Mouse (Mus musculus) mesoderm, embryonic 11.5 days (tissue): ENCODE measurements at regions not wholly inside any gene's neighbourhood (a gene's known extent, or its start where the extent isn't known, plus 50 kb on each side); places are given as distances from the start of the nearest gene placed in this dataset.

ENCODE experiments used
- DNase-seq: peaks from one replicate; pipeline ENCODE4 v3.0.0-alpha.2; 2012; ENCODE audit warnings: low read depth, low spot score

GRCm38 (mm10) chr17:52036479-52036878 lies 203.4 kb upstream of the Satb1 start:
- DNase-seq = no peak

DNA sequence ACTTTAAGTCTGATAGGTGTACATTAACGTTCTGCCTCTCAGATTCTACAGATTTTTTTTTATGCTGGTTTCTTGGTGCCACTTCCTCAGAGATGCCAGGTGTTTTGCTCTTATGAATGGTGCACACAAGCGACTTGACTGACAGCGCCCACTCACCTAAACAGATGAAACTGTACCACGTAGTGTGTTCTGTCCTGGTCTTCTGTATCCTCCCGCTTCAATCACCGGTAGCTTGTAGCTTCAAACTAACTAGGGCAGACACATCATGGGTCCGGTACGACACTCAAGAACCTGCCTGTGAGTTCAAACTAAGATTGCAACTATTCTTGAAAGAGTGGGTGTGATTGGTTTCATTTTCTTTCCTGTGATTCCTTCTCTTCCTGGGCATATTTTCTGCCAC lies 198.0 kb upstream of the Satb1 start:
- DNase-seq = no peak

- DNase-seq = no peak
Observed at GRCm38 (mm10) chr17:51986920-51987319, 153.8 kb upstream of the Satb1 start.

DNA sequence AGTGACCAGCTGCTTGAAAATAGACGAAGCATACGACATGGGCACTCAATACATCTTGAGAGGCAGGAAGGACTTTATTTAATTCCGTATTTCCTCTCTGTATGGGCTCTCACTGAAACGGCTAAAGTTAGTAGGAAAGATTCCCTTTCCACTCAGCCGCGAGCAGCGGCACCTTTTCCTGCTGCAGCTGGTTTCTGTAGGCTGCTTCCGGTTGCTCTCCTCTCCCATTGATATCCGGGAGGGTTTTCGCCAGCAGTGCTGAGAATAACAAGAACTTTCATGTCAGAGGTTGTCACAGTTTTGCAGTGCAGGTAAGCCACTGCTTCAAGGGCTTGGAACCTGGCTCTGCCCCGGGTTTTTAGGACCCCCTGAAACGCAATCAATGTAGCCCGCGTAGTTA lies 153.1 kb upstream of the Satb1 start:
- no peak for DNase-seq

GRCm38 (mm10) chr17:51979126-51979525 lies 146.0 kb upstream of the Satb1 start:
- no peak for DNase-seq

DNA sequence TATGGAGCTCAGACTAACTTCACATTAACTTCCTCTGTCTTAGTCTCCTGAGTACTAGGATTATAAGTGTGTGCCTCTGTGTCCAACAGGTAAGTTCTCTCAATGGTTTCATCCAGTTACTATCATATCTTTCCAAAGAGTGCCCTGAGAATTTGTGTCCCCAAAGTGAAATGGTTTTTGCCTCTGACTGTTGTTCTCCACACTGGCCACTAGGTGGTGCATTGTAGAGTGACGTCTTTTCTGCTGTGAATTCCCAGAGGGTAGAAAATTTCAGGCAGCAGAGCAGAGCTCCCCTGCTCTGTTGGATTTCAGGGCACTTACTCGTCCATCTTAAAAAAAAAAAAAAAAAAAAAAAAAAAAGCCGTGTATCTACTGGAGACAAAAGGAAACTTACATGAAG lies 138.4 kb upstream of the Satb1 start:
- DNase-seq = peak; percentile 17

DNA sequence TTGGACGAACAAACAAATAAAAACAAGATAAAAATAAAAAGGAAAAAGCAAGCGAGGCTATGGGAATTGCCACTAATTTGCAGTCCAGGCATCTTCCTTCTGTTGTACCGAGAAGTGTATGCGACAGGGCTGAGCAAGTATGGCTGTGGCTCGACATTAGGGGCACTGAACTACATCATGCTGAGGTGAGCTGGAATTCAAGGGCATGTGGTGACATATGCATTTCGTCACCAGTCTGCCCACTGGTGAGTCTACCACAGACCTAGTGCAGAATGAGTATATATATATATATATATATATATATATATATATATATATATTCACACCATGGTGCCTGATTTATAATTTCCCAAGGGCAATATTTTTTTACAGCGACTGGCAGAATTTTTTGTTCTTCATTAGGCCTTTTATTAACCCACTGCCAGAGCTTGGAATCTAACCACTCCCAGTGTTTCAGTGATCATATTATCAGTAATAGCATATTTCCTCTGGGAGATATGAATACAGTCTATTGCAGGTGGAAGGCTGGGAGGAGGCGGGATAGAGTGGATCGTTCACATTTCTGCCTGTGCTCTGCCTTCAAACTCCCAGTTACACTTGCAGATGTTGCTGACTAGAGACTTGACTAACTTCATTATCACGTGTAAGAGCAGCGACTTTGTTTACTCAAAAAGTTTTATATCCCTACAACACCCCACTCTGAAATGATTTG lies 133.6 kb upstream of the Satb1 start:
- DNase-seq = no peak

- DNase-seq = no peak
Observed at GRCm38 (mm10) chr17:51962529-51963110, 129.5 kb upstream of the Satb1 start.

DNA sequence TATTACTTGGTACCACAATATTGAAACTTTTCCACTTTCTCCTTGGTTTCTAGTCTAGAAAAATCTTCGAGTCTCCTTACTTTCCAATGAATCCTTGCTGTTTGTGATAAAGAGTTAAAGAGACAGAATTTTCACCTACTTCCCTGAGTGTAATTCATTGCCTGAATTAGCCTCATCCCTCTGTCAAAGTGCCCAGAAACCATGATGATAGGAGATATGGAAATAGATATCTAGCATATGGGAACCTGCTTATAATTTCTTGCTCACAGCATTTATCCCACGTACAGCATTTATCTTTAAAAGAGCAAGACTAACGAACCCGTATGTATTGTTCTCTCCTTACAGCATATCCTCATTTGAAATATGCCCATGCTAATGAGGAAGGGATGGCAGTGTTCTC lies 128.2 kb upstream of the Satb1 start:
- no peak for DNase-seq

DNA sequence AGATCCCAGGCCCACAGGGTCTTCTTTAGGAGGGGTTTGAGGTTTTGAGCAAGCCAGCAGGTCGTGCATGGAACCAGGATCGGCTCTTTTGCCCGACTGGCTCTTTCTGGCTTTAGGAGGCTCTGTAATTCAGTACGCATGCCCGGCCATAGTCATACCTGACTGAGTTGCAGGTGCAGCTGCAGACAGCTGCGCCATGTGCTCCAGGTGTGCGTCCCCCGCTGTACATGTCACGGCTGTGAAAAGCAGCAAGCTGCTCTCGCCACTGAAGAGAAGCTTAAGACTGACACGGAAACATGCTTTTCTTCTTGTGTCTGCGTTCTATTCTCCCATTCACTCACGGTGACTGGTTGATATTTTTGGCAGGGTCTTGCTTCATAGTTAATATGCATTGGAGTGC lies 123.2 kb upstream of the Satb1 start:
- DNase-seq = no peak

DNA sequence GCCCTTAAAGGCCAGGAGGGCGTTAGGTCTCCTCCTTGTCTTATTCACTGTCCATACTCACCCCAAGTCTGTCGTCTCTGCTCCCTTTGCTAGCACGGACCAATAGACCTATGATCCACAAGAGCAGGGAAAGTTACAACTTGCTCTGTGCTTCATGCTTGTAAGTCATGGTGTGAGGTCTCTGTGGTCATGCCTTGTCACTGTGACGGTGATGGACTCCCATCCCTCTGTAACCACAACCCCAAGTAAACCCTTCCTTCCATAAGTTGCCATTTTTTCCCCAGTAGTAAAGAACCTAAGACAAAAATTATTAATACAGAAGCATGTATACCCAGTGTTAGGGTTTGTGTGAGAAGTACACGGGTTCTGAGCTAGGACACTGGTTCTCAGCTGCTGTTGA lies 104.6 kb upstream of the Satb1 start:
- DNase-seq = no peak

GRCm38 (mm10) chr17:51936071-51936470 lies 103.0 kb upstream of the Satb1 start:
- no peak for DNase-seq

GRCm38 (mm10) chr17:51926392-51926791 lies 93.3 kb upstream of the Satb1 start:
- DNase-seq = no peak

GRCm38 (mm10) chr17:51907031-51907430 lies 73.9 kb upstream of the Satb1 start:
- DNase-seq = no peak

DNA sequence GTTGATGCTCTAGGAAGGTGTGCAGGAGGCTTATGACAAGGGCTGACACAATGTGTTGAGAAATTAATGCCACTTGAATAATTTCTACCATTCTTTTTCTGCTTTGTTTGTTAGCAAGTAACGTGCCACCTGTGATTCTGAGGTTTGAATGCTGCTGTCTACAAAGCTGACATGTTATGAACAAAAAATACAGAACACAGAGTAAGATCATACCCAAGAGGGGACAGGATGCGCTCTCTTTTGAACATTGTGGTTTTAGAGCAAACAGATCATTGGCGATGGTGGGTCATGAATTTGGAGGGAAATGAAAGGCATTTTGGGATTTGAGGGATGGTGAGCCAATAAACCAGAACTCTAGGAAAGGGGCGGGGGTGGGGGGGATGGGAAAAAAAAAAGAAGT lies 73.3 kb upstream of the Satb1 start:
- DNase-seq = no peak

GRCm38 (mm10) chr17:51903885-51904284 lies 70.8 kb upstream of the Satb1 start:
- DNase-seq = no peak

DNA sequence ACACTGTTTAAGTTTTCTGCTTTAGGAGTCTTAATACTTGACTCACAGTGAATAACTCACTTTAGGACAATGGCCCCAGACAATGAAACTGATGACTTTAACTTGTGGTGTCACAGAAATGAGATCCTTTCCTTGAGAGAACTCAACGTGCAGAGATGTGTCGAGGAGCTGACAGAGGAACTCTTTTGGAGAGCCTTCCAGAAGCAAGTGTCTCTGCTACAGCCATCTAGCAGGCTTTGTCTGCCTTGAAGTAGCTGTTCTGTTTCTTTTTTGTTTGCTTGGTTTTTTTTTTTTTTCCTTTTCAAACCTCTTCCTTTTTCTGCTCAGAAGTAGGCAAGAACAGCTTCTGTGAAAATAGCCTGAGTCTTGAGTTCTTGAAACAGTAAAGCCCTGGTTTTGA lies 66.3 kb upstream of the Satb1 start:
- DNase-seq = no peak

DNA sequence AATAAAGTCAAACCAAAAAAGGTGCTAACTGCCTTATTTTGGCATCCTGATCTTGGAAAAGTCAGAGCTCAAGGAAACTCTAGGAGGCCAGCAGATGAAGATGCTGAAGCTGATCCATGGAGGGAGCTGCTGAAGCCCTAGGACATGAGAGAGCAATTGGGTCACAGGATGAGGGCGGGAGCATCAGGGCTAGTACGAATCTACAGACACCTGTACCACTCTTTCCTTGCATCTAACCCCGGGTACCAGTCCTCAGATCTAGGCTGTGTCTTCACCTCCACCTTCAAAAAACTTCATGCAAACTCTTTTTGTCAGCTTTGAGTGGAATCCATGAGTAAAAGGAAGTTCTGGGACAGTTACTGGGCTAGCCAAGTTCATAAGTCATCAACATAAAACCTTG lies 63.1 kb upstream of the Satb1 start:
- no peak for DNase-seq

GRCm38 (mm10) chr17:51894278-51894677 lies 61.2 kb upstream of the Satb1 start:
- DNase-seq = no peak

GRCm38 (mm10) chr17:51892856-51893255 lies 59.8 kb upstream of the Satb1 start:
- no peak for DNase-seq

GRCm38 (mm10) chr17:51892159-51892558 lies 59.1 kb upstream of the Satb1 start:
- no peak for DNase-seq
